Mouse (Mus musculus) left cerebral cortex, adult 11 months (tissue): ENCODE results near the gene Rbbp9.
"Not testable (repeated sequence)": the region's sequence is repeated elsewhere in the genome, so short reads cannot be mapped to it uniquely, and the experiment has no call there.

Experiments
- DNase-seq: peaks from one replicate; pipeline ENCODE4 v3.0.0; 2022; ENCODE audit warnings: low spot score

Gene Rbbp9

DNA sequence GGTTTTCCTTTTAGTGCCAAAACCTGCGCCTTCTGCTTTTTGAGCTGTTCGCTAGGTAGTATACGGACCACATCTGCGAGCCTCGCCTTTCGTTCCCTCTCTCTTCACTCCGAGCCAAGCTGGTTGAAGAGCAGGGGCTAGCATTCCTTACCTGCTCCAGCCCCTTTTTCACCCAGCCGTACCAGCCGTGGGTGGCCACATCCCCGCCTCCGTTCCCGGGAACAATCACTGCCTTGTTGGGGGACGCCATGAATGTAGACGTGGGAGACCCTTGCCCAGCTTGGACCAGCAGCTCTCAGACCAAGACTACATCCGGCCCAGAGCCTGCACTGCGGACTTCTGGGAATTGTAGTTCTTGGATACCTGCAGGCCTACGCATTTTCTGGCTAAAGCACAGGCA lies at the start of gene Rbbp9:
Gene Rbbp9 (minus strand): TSS at position 341 of the 400 bp plus-strand sequence.
- DNase-seq: peak; percentile 61

DNA sequence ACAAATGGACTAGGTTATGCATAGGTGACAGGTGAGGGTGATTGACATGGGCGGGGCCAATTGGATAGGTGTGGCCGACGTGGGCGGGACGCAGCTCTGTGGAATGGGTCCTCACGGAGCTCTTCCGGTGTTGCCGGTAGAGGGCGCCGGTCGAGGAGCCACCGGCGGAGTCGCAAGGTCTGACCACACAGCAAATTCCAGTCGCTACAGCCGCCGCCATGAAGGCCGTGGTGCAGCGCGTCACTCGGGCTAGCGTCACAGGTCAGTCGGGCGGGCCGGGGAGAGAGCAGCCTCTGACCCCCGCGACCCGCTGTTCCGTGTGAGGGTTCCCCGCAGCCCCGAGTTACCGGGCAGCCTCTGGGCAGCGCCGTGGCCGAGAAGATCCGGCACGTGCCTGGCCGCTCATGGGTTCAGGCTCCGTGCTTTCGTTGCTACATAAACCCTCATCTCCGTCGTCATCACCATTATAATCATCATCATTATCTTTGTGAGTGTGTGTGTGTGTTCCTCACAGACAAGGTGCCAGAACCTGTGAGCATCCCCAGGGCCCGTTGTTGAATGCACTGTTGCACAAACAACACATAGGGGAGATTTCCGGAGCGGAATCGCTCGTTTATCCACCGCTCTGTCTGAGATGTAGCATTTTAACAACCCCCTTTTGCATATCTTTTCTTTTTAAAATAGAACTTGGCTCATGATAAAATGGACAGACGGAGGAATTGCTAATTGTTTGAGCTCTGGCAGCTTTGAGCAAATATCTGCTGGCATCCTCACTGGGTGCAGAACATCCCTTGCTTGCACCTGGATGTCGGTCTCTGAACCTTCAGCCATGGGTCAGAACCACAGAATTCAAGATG lies 49.4 kb upstream of the Rbbp9 start, which contains the start of gene Dtd1:
Gene Dtd1 (plus strand): TSS at position 67 of the 857 bp plus-strand sequence.
- DNase-seq: peak; percentile 83

DNA sequence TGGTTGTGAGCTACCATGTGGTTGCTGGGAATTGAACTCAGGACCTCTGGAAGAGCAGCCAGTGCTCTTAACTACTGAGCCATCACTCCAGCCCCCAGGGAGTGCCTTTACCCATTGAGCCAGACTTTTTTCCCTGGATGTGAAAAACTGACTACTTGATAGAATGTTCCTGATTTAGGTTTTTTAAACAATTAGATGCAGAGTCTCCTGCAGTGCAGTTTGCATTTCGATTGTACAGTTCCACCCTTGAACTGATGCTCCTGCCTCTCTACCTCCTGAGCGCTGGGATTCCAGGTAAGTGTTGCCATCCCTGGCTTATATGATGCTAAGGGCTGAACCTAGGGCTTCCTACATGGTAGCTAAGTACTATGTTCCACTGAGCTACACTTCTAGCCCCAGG lies 47.3 kb upstream of the Rbbp9 start:
- DNase-seq: no peak

DNA sequence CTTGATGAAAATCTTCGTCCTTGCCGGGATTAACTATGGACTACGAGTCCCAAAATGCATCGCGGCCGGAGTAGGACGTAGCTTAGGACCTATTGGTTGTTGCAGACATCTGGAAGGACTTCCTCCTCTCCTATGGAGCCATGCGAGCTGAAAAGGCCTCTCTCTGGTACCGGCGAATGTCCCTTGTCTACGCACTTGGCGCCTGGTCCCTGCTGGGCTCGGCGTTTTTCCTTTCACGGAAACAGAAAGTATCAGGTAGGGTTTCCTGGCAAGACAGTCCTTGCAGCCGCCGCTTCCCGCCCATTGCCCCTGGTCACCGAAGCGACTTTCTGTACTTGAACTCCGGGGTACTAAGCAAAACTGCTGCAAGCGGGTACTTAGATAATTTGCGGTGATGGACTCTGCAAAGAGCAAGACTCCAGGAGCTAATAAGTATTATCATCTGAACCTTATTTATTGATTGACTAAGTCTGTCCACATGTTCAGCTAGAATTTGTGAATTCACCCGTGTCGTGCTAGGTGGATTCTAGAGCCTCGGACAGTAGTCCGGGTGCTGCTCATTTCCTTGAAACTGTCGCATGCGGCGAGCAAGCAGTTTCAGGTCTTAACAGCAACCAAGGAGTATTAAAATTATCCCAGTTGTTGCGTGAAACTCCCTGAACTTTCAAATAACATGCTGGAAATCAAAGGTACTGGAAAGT lies 43.4 kb upstream of the Rbbp9 start, which contains the start of gene Smim26:
Gene Smim26 (plus strand): TSS at position 104 of the 701 bp plus-strand sequence.
- peak; percentile 75 for DNase-seq

DNA sequence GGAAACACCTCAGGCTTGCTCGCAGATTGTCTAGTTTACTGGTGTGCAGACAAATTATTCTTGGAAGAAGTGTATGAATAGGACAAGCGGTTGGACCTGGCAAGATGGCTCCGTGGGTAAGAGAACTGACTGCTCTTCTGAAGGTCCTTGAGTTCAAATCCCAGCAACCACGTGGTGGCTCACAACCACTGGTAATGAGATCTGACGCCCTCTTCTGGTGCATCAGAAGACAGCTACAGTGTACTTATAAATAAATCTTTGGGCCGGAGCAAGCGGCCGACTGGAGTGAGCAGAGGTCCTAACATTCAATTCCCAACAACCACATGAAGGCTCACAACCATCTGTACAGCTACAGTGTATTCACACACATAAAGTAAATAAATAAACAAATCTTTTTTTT lies 42.4 kb upstream of the Rbbp9 start:
- DNase-seq: not testable (repeated sequence)

DNA sequence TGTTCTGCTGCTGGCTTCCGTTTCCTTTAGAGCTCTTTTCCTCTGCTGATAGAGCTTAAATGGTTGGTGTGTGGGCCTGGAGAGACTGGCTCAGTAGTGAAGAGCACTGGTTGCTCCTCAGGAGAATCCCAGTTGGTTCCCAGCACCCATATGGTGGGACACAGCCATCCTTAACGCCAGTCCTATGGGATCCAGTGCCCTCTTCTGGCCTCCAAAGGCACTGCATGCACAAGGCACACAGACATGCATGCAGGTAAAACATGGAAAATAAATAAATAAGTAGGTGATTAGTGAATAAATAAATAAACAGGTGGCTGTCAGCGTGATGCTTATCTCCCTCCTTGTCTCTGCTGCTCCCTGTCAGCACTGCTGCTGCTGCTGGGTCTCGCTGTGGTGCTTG lies 38.1 kb upstream of the Rbbp9 start:
- DNase-seq: no peak

DNA sequence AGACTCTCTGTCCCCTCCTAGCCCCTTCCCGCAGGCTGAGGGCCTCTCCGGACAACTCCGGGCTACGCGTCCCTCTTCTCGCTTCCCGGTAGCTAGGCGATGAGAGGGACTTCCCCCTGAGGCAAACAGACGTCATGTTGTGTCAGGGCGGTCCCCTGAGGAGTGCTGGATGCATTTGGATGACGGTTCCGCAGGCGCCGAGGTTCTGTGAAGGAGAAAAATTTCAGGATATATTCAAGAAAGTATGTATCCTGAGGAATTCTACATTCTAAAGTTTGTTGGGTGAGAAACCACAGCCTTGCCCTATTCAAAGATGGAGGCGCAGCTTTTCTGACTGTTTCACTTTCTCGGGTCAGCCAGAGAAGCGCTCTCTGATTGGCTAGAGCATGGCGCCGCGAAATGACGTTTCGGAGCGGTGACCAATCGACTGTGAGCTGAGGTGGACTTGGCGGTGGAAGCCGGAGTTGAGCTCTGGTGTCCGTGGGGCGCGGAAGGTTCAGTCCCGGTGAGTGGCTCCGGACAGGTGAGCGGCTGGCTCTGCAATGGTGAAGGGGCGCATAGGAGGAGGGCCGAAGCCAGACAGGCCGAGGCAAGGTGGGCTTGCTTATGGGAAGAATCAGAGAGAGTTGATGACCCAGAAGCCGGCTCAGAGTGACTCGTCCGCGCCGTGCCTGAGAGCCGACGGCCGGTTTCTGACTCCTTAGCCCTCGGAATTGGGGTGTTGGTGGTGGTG lies 5.3 kb upstream of the Rbbp9 start, which contains the start of gene Sec23b:
Gene Sec23b (plus strand): TSS at position 410 of the 733 bp plus-strand sequence.
- DNase-seq: peak; percentile 94

DNA sequence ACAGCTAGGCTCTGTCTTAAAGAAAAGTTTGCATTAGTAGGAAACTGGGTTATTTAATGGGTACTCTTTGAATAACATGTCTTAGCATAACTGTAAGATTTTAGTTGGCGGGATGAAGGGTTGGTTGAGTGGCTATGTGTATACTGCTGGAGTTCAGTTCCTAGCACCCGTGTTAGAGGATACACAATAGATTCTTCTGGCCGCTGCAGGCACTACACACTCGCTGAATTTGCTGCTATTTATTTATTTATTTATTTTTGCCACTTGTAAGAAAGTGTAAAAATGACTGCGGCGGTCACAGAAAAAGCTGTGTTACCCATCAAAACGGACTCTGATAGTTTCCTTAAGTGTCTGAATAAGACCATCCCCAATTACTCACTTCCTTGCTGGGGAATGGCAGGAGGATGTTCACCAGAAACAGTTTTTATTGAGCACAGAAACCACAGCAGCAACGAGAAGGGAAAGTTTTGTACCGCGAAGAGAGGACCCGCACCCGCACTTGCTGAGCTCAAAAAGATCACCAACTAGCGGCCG lies 4.7 kb upstream of the Rbbp9 start:
- DNase-seq: no peak

DNA sequence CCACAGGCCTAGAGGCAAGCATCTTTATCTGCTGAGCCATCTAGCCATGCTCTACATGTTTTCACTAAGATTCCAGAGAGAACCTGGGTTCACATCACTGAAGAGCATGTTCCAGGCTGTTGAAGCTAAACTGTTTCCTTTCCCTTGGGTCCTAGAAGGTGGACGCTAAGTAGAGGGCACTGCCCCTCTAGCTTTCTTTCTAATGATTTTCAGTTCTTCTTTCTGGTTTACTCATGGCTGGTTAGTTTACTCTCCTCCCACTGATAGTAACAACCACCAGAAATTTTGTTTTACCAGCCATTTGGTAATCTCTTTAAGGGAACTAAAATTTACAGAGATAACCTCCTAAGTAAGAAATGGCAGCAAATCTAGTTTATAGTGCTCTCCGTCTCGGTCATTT lies 3.2 kb upstream of the Rbbp9 start:
- DNase-seq: no peak

DNA sequence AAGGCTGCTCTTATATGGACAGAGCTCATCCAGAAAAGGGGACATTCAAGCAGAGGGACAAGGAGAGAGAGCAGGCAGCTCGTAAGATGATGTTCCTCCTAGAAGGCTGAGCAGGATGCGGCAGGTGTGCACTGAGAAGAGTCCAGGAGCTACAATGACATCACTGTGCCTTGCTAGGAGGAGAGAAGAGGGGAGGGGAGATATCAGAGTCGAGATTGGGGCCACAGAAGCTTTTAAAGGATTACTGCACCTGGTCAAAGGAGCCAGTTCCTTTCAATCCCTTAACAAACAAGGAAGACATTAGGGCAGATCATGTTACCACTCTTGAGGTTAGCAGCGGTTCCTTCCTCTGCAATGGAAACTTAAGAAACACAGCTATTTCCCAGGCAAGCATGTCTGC lies 3.1 kb downstream of the Rbbp9 start:
- DNase-seq: no peak

DNA sequence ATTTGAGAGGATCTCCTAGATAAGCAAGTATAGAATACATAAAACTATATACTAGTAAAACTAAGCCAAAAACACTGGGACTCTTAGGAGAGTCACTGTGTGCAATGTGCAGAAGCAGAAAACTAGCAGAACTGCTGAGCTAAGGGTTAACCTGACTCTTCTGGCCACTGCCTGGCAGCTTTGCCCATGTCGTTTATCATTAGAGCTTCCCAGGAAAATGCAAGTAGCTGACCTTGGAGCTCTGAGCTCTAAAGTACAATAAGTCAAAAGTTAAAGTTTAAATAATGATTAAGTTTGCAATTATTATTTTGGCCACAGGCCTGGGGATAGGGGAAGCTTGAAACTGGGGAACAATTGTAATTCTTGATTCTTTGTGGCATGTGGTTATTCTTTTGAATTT lies 5.2 kb downstream of the Rbbp9 start:
- no peak for DNase-seq

DNA sequence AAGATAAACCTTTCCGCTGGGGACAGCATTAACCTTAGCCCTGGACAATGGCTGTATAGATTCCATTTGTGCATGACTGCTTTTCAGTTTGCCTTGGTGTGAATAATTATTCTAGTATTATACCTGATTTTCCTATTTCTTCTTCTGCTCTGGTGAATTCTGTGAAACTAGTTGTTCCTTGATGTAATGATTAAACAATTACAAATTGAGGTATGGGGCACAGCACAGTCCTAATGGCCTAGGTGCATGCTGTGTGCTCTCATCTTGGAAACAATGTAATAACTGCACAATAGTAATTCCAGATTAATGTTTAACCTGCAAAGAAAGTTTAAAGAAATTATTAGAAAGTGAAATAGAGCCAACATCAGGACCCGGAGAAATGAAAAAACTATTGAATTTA lies 5.6 kb downstream of the Rbbp9 start:
- no peak for DNase-seq

DNA sequence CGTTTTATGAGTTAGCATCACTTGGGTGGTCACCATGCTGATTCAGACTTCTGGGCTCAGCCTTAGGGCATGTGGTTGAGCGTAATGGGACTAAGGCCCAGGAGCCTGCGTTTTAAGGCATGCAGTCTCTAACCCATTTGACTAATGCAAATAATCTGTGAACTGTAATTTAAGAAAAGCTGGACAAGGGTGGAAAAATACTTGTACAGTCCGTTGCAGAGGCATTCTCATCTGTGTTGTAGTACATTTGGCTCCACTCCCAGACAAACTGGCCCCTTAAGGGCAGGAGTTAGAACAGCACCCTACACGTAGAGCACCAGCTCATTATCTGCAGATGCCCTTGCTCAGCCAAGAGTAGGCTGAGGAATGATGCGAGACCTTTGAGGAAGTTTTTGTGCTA lies 6.0 kb downstream of the Rbbp9 start:
- DNase-seq: no peak

DNA sequence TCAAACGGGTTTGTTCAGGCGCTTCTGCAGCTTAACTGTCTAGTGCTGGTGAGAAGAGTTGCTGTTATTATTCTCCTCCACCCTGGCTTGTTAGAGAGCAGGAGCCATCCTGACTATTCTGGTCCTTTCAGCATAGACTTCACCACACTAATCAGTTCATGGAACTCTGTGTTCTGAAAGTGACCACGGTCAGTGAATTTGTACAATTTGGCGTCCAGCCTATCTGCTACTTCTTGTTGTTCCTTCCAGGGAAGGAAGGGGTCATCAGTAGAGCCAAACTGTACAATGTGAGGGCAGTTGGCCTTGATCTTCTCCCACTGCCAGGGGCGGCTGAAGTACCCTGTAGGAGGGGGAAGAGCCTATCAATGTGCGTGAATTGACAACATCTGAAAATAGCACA lies 7.0 kb downstream of the Rbbp9 start:
- no peak for DNase-seq

DNA sequence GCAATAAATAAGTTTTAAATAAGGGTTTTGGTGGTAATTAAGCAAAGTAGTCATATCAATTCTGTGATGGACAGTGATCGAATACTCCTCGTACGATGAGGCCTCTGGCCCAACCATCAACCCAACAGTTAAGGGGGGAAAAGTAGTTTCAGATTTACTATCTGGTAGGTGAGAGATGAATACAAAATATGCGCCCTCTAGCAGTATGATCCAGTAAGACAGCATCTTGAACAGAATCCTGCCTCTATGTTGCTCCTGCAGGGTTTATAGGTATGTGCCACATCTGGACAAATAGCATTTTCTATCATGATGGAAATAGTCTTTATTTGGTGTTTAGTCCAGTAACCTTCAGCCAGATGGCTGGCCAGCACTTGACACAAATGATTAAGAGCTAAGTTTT lies 9.4 kb downstream of the Rbbp9 start:
- DNase-seq: no peak

DNA sequence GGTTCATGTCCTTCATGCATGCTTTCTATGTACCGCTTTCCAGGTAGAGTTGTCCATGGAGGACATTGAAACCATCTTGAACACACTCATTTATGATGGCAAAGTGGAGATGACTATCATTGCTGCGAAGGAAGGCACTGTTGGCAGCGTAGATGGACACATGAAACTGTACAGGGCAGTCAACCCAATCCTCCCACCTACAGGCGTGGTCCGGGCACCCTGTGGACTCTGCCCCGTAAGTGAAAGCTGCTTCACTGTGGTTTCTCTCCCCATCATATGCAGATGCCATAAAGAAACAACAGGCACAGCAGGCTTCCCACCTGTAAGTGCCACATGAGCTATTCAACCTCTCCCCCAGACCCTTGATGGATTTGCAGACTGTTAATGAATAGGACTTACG lies 13.5 kb downstream of the Rbbp9 start:
- DNase-seq: no peak

DNA sequence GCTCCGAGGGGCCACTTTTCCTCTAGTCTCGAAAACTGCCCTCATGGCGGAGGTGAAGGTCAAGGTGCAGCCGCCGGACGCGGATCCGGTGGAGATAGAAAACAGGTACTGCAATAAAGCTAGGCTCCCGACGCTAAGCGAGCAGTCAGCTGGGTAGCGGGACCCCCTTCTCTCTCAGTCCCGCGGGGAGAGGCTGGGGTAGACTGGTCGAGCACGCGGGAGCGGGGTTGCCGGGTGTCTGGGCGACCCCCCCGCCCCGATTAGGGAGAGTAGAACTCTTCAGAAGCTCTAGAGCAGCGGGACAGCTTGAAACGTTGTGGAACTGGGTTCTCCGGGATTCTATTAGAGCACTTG lies 22.9 kb downstream of the Rbbp9 start:
- DNase-seq: no peak

DNA sequence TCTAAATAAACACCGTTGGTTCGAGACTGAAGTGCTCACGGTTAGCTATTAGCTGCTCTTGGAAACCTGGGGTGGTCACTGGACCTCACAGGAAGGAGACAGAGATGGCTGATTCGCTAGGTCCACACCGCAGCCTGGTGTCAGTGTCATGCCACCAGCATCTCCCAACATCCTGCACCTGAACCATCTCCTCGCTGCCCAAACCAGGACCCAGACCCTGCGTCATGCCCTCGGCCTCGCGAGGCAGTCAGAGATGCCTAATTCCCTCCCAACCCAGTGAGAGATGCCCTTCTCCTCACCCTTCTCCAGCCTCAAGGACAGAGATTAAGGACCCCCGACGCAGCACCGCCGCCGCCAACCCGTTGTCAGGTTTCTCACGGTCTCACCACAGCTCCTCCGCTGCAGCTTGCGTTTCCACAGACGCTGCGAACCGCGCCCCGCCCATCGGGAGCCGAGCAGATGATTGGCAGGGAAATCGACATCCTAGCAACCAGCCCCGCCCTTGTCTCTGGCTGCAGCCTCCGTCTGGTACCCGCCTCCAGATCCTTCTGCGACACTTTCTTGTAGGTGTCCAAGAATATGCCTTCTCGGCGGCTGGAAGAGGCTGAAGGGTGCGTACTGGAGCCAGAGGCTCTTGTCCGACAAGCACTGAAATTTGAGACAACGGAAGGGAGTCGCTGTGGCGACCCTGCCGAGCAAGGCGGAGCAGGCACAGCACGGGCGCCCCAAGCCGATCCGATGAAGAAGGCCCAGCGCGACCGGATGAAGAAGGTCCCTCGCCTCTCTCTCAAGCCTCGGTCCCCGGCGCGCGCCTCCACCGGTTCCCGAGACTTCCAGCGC lies 23.5 kb downstream of the Rbbp9 start, which contains the start of the genes Dzank1 and Polr3f:
Gene Dzank1 (minus strand): TSS at position 434 of the 840 bp plus-strand sequence.
Gene Polr3f (plus strand): TSS at position 738 of the 840 bp plus-strand sequence.
- DNase-seq: peak; percentile 96

DNA sequence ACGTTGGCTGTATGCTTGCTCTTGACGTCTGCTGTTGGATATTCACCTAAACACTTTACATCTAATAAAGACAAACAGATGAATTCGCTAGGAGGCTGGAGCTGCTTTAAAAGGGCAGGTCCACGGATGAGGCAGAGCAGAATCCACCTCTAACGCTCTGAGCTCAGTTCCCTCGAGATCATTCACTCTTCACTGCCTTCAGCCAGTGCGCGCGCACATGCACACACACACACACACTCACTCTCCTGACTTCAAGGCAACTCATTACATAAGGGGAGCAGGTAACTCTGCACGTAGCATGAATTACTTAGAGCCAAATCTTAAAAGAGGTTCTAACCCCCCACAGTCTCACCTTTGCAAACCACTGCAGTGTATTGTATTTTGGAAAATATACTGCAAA lies 24.8 kb downstream of the Rbbp9 start:
- peak; percentile 43 for DNase-seq

DNA sequence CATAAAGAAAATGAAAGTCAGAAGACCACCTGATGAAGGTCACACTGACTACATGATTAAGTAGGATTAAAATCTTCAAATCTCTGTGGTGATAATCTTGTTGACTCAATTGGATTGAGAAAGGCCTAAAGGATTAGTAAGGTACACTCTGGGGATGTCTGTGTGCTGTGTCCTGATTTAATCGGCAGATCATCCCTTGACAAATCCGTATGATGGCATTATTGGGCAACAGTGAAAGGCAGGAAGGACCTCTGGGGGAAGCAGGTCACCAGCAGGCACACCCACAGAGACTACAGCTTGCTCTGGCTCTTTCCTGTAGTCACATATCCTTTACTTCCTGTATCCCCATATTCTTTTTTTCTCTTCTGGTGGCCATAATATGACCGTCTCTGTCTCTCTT lies 30.9 kb downstream of the Rbbp9 start:
- no peak for DNase-seq

DNA sequence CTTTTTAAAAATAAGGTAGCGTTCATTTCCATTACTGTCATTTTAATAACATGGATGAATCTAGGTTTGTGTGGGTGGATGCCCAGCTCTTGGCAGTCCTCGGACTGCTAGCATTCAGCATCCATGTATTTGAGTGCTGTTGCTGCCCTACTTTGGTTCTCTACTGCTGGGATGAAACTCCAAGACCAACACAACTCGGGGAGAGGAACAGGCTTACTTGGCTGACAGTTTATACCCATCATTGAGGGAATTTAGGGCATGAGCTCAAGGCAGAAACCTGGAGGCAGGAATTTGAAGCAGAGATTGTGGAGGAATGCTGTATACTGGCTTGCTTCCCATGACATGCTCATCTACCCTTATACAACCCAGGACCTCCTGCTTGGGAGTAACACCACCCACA lies 36.0 kb downstream of the Rbbp9 start:
- DNase-seq: no peak
